Mouse (Mus musculus) kidney, embryonic 16.5 days (tissue): ENCODE measurements around the gene Aifm2. TPM values are rescaled to one million over a fixed set of nuclear protein-coding genes. Genes with fewer than 3 reads are reported as not detected.

Experiments used
- ATAC-seq: fragments of 200-750 bp; cut with Nextera tagmentation; 2 replicates; pipeline ENCODE4 v1.8.0; 2017; ENCODE audit warnings: moderate TSS enrichment; ENCODE audit not compliant: low FRiP score, low TSS enrichment
- H3K27ac ChIP-seq: fragments of 300-500 bp; sonication (generic); 2 replicates; pipeline ENCODE4 v1.5.1; 2014; ENCODE audit warnings: low read length
- H3K27me3 ChIP-seq: fragments of 300-500 bp; sonication (generic); 2 replicates; pipeline ENCODE4 v1.6.1; 2014; ENCODE audit warnings: low read length, control low read depth, mixed read lengths; ENCODE audit not compliant: insufficient read depth
- H3K36me3 ChIP-seq: fragments of 300-500 bp; sonication (generic); 2 replicates; pipeline ENCODE4 v1.6.1; 2014; ENCODE audit warnings: low read length, control low read depth, mixed read lengths; ENCODE audit not compliant: insufficient read depth
- H3K4me1 ChIP-seq: fragments of 300-500 bp; sonication (generic); 2 replicates; pipeline ENCODE4 v1.6.1; 2014; ENCODE audit warnings: low read length, control low read depth, mixed read lengths; ENCODE audit not compliant: insufficient read depth
- H3K4me2 ChIP-seq: fragments of 300-500 bp; sonication (generic); replicated peaks from 2 replicates; pipeline ENCODE4 v1.6.1; 2014; ENCODE audit warnings: low read depth, low read length
- H3K4me3 ChIP-seq: fragments of 300-500 bp; sonication (generic); 2 replicates; pipeline ENCODE4 v1.5.1; 2014; ENCODE audit warnings: mild to moderate bottlenecking, low read length
- H3K9ac ChIP-seq: fragments of 300-500 bp; sonication (generic); replicated peaks from 2 replicates; pipeline ENCODE4 v1.6.1; 2014; ENCODE audit warnings: low read length
- H3K9me3 ChIP-seq: fragments of 300-500 bp; sonication (generic); 2 replicates; pipeline ENCODE4 v1.6.1; 2016; ENCODE audit warnings: low read length, control low read depth
- WGBS: fragments of 180-500 bp; shearing (Covaris S2); extraction: QIAGEN DNeasy Blood & Tissue Kit; methylation state at CpG from one replicate; pipeline ENCODE4 v1.1.7; 2014; 5-methylcytosine and 5-hydroxymethylcytosine counted together
- polyA plus RNA-seq: library from polyadenylated mRNA; unstranded; fragments of >200 nt; fragmentation: Nextera tagmentation; extraction: Ambion mirVana; gene quantifications from 2 replicates; pipeline ENCODE4 v1.2.1, GENCODE M21; 2015

Gene Aifm2
- polyA plus RNA-seq, 1 experiment from 2014 or later: 28.0 TPM

- no peak for ATAC-seq
- WGBS: 93% methylated on average over 23 of the region's 23 CpGs
- H3K27ac ChIP-seq: no peak overlapping the region
- H3K9me3 ChIP-seq: no peaks in the 10 kb centered on the region
- no peak overlapping the region for H3K4me2 ChIP-seq
- peaks cover 63% of the 10 kb centered on the region for H3K36me3 ChIP-seq
- H3K27me3 ChIP-seq: no peaks in the 10 kb centered on the region
- no peak overlapping the region for H3K4me3 ChIP-seq
- 0 out of 2 replicates have a peak, but pooled peaks cover 6% of the 10 kb centered on the region for H3K4me1 ChIP-seq
- H3K9ac ChIP-seq: no peak overlapping the region
These were observed 38.0 kb downstream of the Aifm2 start for GRCm38 (mm10) chr10:61753071-61753470.

DNA sequence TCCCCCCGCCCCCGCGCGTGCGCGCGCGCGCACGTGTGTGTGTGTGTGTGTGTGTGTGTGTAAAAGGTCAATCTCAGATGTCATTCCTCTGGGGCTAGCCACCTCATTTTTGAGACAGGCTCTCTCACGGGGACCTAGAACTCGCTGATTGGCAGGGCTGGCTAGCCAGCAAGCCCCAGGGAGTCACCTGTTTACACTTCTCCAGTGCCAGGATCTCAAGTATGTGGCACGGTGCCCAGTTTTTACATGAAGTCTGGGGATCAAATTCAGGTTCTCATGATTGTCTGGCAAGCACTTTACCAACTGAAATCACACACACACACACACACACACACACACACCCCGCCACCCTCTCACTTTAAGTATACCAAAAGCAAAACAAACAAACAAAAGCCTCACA lies 42.0 kb downstream of the Aifm2 start:
- H3K9me3 ChIP-seq: no peaks in the 10 kb centered on the region
- WGBS: 87% methylated on average over 14 of the region's 14 CpGs
- H3K36me3 ChIP-seq: peaks cover 32% of the 10 kb centered on the region
- no peak overlapping the region for H3K4me3 ChIP-seq
- H3K4me2 ChIP-seq: no peak overlapping the region
- no peaks in the 10 kb centered on the region for H3K27me3 ChIP-seq
- ATAC-seq: no peak
- peaks cover 12% of the 10 kb centered on the region for H3K4me1 ChIP-seq
- H3K27ac ChIP-seq: no peak overlapping the region
- H3K9ac ChIP-seq: no peak overlapping the region

GRCm38 (mm10) chr10:61758904-61759303 lies 43.8 kb downstream of the Aifm2 start:
- Histone ChIP-seq H3K27ac (no peak overlapping the region), H3K4me1 (peaks cover 9% of the 10 kb centered on the region), H3K9ac (no peak overlapping the region), H3K27me3 (no peaks in the 10 kb centered on the region), H3K4me3 (no peak overlapping the region), H3K36me3 (peaks cover 16% of the 10 kb centered on the region), H3K9me3 (no peaks in the 10 kb centered on the region), H3K4me2 (no peak overlapping the region)
- 94% methylated on average over 2 of the region's 2 CpGs for WGBS
- ATAC-seq: no peak

DNA sequence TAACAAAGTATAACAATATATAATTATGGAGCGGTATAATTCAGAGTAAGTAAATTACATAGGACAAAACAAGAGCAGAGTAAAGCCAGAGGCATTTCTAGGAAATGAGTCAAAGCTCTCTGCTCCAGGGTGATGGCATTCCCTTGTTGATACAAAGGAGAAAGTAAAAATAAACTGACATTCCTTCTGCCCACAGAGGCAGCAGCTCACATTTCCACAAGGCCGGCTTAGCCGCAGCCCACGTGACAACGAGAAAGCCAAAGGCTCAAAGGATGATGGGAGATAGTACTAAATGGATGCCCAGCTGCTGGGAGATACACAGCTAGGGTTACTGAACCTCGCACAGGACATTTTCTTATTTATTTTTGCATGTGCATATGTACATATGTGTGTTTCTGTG lies 44.8 kb downstream of the Aifm2 start:
- Histone ChIP-seq H3K9ac (no peak overlapping the region), H3K36me3 (peaks cover 12% of the 10 kb centered on the region), H3K27ac (no peak overlapping the region), H3K4me1 (peaks cover 12% of the 10 kb centered on the region), H3K4me3 (no peak overlapping the region), H3K27me3 (no peaks in the 10 kb centered on the region), H3K4me2 (no peak overlapping the region), H3K9me3 (no peaks in the 10 kb centered on the region)
- WGBS: 27% methylated on average over 6 of the region's 6 CpGs
- peak; percentile 50; the same call in 1 of the 2 replicates for ATAC-seq

GRCm38 (mm10) chr10:61764689-61765088 lies 49.6 kb downstream of the Aifm2 start:
- H3K9me3 ChIP-seq: no peaks in the 10 kb centered on the region
- no peak overlapping the region for H3K9ac ChIP-seq
- 66% methylated on average over 8 of the region's 8 CpGs for WGBS
- H3K4me3 ChIP-seq: no peak overlapping the region
- ATAC-seq: no peak
- no peak overlapping the region for H3K27ac ChIP-seq
- H3K36me3 ChIP-seq: no peaks in the 10 kb centered on the region
- H3K27me3 ChIP-seq: no peaks in the 10 kb centered on the region
- no peak overlapping the region for H3K4me2 ChIP-seq
- H3K4me1 ChIP-seq: peaks cover 27% of the 10 kb centered on the region

GRCm38 (mm10) chr10:61765558-61765957 lies 50.5 kb downstream of the Aifm2 start:
- 50% methylated on average over 5 of the region's 5 CpGs for WGBS
- H3K27me3 ChIP-seq: no peaks in the 10 kb centered on the region
- H3K9ac ChIP-seq: no peak overlapping the region
- no peak overlapping the region for H3K4me2 ChIP-seq
- H3K4me3 ChIP-seq: no peak overlapping the region
- H3K9me3 ChIP-seq: no peaks in the 10 kb centered on the region
- no peak for ATAC-seq
- peaks cover 22% of the 10 kb centered on the region for H3K4me1 ChIP-seq
- H3K27ac ChIP-seq: no peak overlapping the region
- no peaks in the 10 kb centered on the region for H3K36me3 ChIP-seq

DNA sequence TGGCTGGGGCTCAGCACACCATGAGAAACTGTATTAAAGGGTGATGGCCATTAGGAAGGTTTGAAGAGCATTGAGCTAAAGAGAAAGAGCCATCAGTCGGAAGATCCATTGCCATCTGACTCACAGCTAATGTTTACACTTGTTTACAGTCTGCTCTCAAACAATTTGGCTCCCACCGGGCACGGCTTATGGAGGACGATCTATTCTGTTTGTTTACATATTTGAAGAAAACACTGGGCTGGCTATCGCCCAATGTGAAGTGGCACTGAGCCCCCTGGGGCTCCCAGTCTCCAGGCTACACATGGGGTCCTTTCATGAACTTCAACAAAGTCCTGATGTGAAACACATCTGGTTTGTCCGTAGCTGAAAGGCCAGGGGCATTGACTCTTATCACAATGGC lies 51.7 kb downstream of the Aifm2 start:
- H3K9ac ChIP-seq: no peak overlapping the region
- H3K4me3 ChIP-seq: no peak overlapping the region
- H3K27me3 ChIP-seq: no peaks in the 10 kb centered on the region
- H3K36me3 ChIP-seq: no peaks in the 10 kb centered on the region
- no peak for ATAC-seq
- H3K27ac ChIP-seq: no peak overlapping the region
- peaks cover 22% of the 10 kb centered on the region for H3K4me1 ChIP-seq
- no peak overlapping the region for H3K4me2 ChIP-seq
- no peaks in the 10 kb centered on the region for H3K9me3 ChIP-seq
- 61% methylated on average over 6 of the region's 6 CpGs for WGBS

DNA sequence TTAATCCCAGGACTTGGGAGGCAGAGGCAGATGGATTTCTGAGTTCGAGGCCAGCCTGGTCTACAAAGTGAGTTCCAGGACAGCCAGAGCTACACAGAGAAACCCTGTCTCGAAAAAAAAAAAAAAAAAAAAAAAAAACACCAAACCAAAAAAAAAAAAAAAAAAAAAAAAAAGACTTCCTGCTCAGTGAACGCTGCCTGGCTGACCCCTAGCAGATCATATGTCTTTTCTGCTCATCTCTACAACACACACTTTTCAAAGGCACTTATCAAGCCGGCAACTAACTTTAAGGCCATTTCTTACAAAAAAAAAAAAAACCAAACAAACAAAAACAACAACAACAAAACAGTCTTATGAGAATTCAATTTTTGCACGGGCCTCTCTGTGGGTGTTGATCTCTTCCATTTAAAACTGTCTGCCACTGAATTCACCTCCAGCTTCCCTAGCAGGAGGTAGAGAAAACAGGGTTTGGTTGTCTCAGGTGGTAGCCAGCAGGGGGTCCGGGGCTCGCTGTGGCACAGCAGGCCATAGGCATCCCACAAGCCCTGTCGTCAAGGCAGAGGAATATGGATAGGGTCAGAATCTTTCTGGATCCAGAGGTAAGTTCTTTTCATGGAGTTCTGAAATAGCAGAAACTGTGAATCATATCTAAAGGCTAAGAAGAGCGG lies 66.5 kb downstream of the Aifm2 start:
- H3K4me3 ChIP-seq: no peak overlapping the region; the same call in 1 of the 2 replicates
- H3K27me3 ChIP-seq: no peaks in the 10 kb centered on the region
- no peak overlapping the region for H3K9ac ChIP-seq
- no peak for ATAC-seq
- no peaks in the 10 kb centered on the region for H3K9me3 ChIP-seq
- peaks cover 26% of the 10 kb centered on the region for H3K4me1 ChIP-seq
- WGBS: 24% methylated on average over 8 of the region's 9 CpGs
- H3K27ac ChIP-seq: 0 out of 2 replicates have a peak overlapping the region, but pooled peaks have one; percentile 39
- no peaks in the 10 kb centered on the region for H3K36me3 ChIP-seq
- peak overlapping the region; percentile 54 for H3K4me2 ChIP-seq

GRCm38 (mm10) chr10:61782799-61783611 lies 67.9 kb downstream of the Aifm2 start:
- peaks cover 38% of the 10 kb centered on the region for H3K4me1 ChIP-seq
- peak overlapping the region; percentile 99 for H3K9ac ChIP-seq
- no peaks in the 10 kb centered on the region for H3K27me3 ChIP-seq
- no peaks in the 10 kb centered on the region for H3K9me3 ChIP-seq
- H3K4me2 ChIP-seq: peak overlapping the region; percentile 54
- peak; percentile 52 for ATAC-seq
- peak overlapping the region; percentile 94 for H3K4me3 ChIP-seq
- peak overlapping the region; percentile 93 for H3K27ac ChIP-seq
- WGBS: under 1% methylated on average over 71 of the region's 74 CpGs
- no peaks in the 10 kb centered on the region for H3K36me3 ChIP-seq
